Mouse (Mus musculus): ENCODE data around the gene Fars2.

GRCm38 (mm10) chr13:36716708-36717107 is 599.5 kb downstream of the Fars2 start:
- TF ChIP-seq POLR2A (IDR thresholded peaks at IDR 0.05; ENCODE audit: control insufficient read depth, low read depth, low read length), result no peak
- TF ChIP-seq CTCF (IDR thresholded peaks at IDR 0.05; ENCODE audit: control insufficient read depth, insufficient read depth, insufficient replicate concordance, low read depth, low read length), result no peak

All from testis, adult 2 months (tissue).